Mouse (Mus musculus): ENCODE data around the gene Satb1. TPM values are rescaled to one million over a fixed set of nuclear protein-coding genes. Genes with fewer than 3 reads are reported as not detected.

Satb1 gene
- total RNA-seq, 2 experiments from 2014 or later = 69.2 to 73.0 TPM

GRCm38 (mm10) chr17:51836901-51837300 is 3.8 kb upstream of the Satb1 start:
- no peak for TF ChIP-seq CTCF (conservative IDR thresholded peaks at IDR 0.05)

GRCm38 (mm10) chr17:51836243-51836642 is 3.2 kb upstream of the Satb1 start:
- TF ChIP-seq CTCF (conservative IDR thresholded peaks at IDR 0.05) = no peak
- H3K4me3 ChIP-seq = no peak overlapping the region
- DNase-seq (ENCODE audit: low spot score in 2 of 2) = no peak
- no peak overlapping the region for H3K27ac ChIP-seq

More at GRCm38 (mm10) chr17:51836901-51837300, 3.8 kb upstream of the Satb1 start:
- no peak for DNase-seq (ENCODE audit: low spot score in 2 of 2)
- H3K27ac ChIP-seq = no peak overlapping the region
- H3K4me3 ChIP-seq = no peak overlapping the region

GRCm38 (mm10) chr17:51833578-51834361 is 680 bp upstream of the Satb1 start:
- TF ChIP-seq CTCF (conservative IDR thresholded peaks at IDR 0.05) = no peak
- DNase-seq (ENCODE audit: low spot score in 2 of 2) = no peak
- H3K27ac ChIP-seq = no peak overlapping the region
- H3K4me3 ChIP-seq = peak overlapping the region; percentile 71

GRCm38 (mm10) chr17:51832421-51832875 is 642 bp downstream of the Satb1 start:
- DNase-seq (ENCODE audit: low spot score in 2 of 2) = no peak
- H3K27ac ChIP-seq = no peak overlapping the region

GRCm38 (mm10) chr17:51831702-51832420 is 1.2 kb downstream of the Satb1 start:
- no peak for DNase-seq (ENCODE audit: low spot score in 2 of 2)
- Histone ChIP-seq H3K4me3 (peak overlapping the region; percentile 71), H3K27ac (no peak overlapping the region)
- TF ChIP-seq CTCF (conservative IDR thresholded peaks at IDR 0.05) = no peak

More at GRCm38 (mm10) chr17:51832421-51832875, 642 bp downstream of the Satb1 start:
- peak overlapping the region; percentile 71 for H3K4me3 ChIP-seq
- TF ChIP-seq CTCF (conservative IDR thresholded peaks at IDR 0.05) = no peak

GRCm38 (mm10) chr17:51831121-51831701 is 1.9 kb downstream of the Satb1 start:
- DNase-seq (ENCODE audit: low spot score in 2 of 2) = no peak
- TF ChIP-seq CTCF (conservative IDR thresholded peaks at IDR 0.05) = no peak

GRCm38 (mm10) chr17:51829436-51829835 is 3.7 kb downstream of the Satb1 start:
- no peak for TF ChIP-seq CTCF (conservative IDR thresholded peaks at IDR 0.05)
- no peak for DNase-seq (ENCODE audit: low spot score in 2 of 2)
- H3K4me3 ChIP-seq = no peak overlapping the region

More at GRCm38 (mm10) chr17:51831121-51831701, 1.9 kb downstream of the Satb1 start:
- Histone ChIP-seq H3K27ac (no peak overlapping the region), H3K4me3 (peak overlapping the region; percentile 71)

GRCm38 (mm10) chr17:51827922-51828410 is 5.1 kb downstream of the Satb1 start:
- no peak for TF ChIP-seq CTCF (conservative IDR thresholded peaks at IDR 0.05)
- DNase-seq (ENCODE audit: low spot score in 2 of 2) = no peak
- Histone ChIP-seq H3K27ac (no peak overlapping the region), H3K4me3 (no peak overlapping the region)

More at GRCm38 (mm10) chr17:51829436-51829835, 3.7 kb downstream of the Satb1 start:
- no peak overlapping the region for H3K27ac ChIP-seq

- no peak overlapping the region for H3K4me3 ChIP-seq
- no peak for TF ChIP-seq CTCF (conservative IDR thresholded peaks at IDR 0.05)
- H3K27ac ChIP-seq = no peak overlapping the region
- DNase-seq (ENCODE audit: low spot score in 2 of 2) = no peak
Observed at GRCm38 (mm10) chr17:51826461-51826860, 6.6 kb downstream of the Satb1 start.

GRCm38 (mm10) chr17:51814301-51814700 is 18.8 kb downstream of the Satb1 start:
- Histone ChIP-seq H3K4me3 (no peak overlapping the region), H3K27ac (no peak overlapping the region)
- DNase-seq (ENCODE audit: low spot score in 2 of 2) = no peak
- TF ChIP-seq CTCF (conservative IDR thresholded peaks at IDR 0.05) = no peak

GRCm38 (mm10) chr17:51813784-51814120 is 19.3 kb downstream of the Satb1 start:
- DNase-seq (ENCODE audit: low spot score in 2 of 2) = no peak
- TF ChIP-seq CTCF (conservative IDR thresholded peaks at IDR 0.05) = no peak
- Histone ChIP-seq H3K27ac (peak overlapping the region; percentile 89; the same call in 1 of the 2 replicates), H3K4me3 (peak overlapping the region; percentile 80)

GRCm38 (mm10) chr17:51812942-51813783 is 19.9 kb downstream of the Satb1 start:
- Histone ChIP-seq H3K4me3 (peak overlapping the region; percentile 80), H3K27ac (peak overlapping the region; percentile 89)
- peak in 1 of 2 experiments; percentile 36 for DNase-seq (ENCODE audit: low spot score in 2 of 2)
- TF ChIP-seq CTCF (conservative IDR thresholded peaks at IDR 0.05) = no peak

Data from layer of hippocampus, adult 2 months (tissue).